In genomic region chr4:107641624-107642023, GRCm38 (mm10) we compare ENCODE assay signal across 13 mouse cellular contexts. TPM values are rescaled to one million over a fixed set of nuclear protein-coding genes. Genes with fewer than 3 reads are reported as not detected.
"Had no signal": no experiment of that assay in that cellular context is flagged by ENCODE, and none has a peak within 500 bp of the region (broad histone marks: within the 10 kb centered on the region; RNA-seq: fewer than 3 reads in every experiment).

No protein-coding gene starts in this region.

- H3K36me3 ChIP-seq: midbrain, embryonic 13.5 days had no signal

- ATAC-seq: inflammation-experienced regulatory T-cells, adult 6 months; intestine, postnatal 0 days; midbrain, embryonic 13.5 days had no signal

- H3K4me1 ChIP-seq: midbrain, embryonic 13.5 days had no signal

- DNase-seq: kidney, postnatal 25 days; lung, adult 2 months; lung, postnatal 14 days; right cerebral cortex, postnatal 14 days; thymus, postnatal 36 days had no signal

- H3K4me2 ChIP-seq: midbrain, embryonic 13.5 days had no signal

- H3K27ac ChIP-seq: left cerebral cortex, adult 2 months; liver, embryonic 14.5 days; midbrain, embryonic 13.5 days had no signal

- H3K4me3 ChIP-seq: left cerebral cortex, adult 2 months; midbrain, embryonic 13.5 days had no signal

- H3K27me3 ChIP-seq: midbrain, embryonic 13.5 days had no signal

- H3K9ac ChIP-seq: liver, embryonic 14.5 days; midbrain, embryonic 13.5 days had no signal

- H3K9me3 ChIP-seq: midbrain, embryonic 13.5 days had no signal

RNA-seq across cellular contexts. Expression of gene Dmrtb1, which starts 42.4 kb away (rescaled TPM):
- total RNA-seq: liver, adult 2 months had no signal
- polyA plus RNA-seq: inflammation-experienced regulatory T-cells, adult 6 months; intestine, postnatal 0 days; liver, adult 2 months; lung, adult 2 months; small intestine, adult 2 months; stomach, embryonic 16.5 days had no signal
